Mouse (Mus musculus): ENCODE data around the gene Xcr1. TPM values are rescaled to one million over a fixed set of nuclear protein-coding genes. Genes with fewer than 3 reads are reported as not detected.

The Xcr1 gene
- polyA plus RNA-seq, 1 experiment from 2014 or later = not detected

GRCm38 (mm10) chr9:123846490-123846889, 15.3 kb downstream of the Xcr1 start:
- 92% methylated on average over 1 of the region's 1 CpGs for WGBS
- no peaks in the 10 kb centered on the region for H3K9me3 ChIP-seq (replicated peaks)
- H3K27me3 ChIP-seq (ENCODE audit: low read depth, poor library complexity, severe bottlenecking) = no peaks in the 10 kb centered on the region
- H3K4me1 ChIP-seq = peaks cover 12% of the 10 kb centered on the region
- H3K27ac ChIP-seq = no peak overlapping the region
- H3K36me3 ChIP-seq = 0 out of 2 replicates have a peak, but pooled peaks cover 7% of the 10 kb centered on the region
- no peak for DNase-seq (ENCODE audit: low spot score)
- no peak overlapping the region for H3K4me3 ChIP-seq

DNA sequence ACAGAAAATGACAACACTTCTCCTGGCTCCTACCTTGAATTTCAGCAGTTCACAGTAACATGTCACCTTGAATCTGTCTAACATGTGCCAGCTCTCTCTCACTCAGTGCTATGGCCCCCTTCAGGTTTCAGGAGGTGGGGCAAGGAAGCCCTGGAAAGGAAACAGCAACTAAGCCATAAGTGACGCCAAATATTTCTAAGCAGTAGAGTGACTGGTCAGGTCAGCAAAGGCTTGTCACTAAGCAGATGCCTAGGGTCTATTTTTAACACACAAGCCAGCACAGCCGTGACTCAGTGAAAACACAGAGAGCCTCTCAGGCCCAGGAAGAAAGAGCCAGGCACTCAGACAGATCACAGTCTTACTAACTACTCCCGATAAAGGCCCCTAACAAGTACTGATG, 16.7 kb downstream of the Xcr1 start:
- Histone ChIP-seq H3K4me3 (no peak overlapping the region), H3K27me3 (ENCODE audit: low read depth, poor library complexity, severe bottlenecking) (no peaks in the 10 kb centered on the region), H3K36me3 (peaks cover 10% of the 10 kb centered on the region), H3K9me3 (replicated peaks) (no peaks in the 10 kb centered on the region), H3K4me1 (peaks cover 2% of the 10 kb centered on the region), H3K27ac (no peak overlapping the region)
- WGBS = 74% methylated on average over 3 of the region's 3 CpGs
- no peak for DNase-seq (ENCODE audit: low spot score)

GRCm38 (mm10) chr9:123844468-123844867, 17.4 kb downstream of the Xcr1 start:
- no peak for DNase-seq (ENCODE audit: low spot score)
- H3K36me3 ChIP-seq = peaks cover 13% of the 10 kb centered on the region
- WGBS = 88% methylated on average over 3 of the region's 3 CpGs
- H3K4me1 ChIP-seq = no peaks in the 10 kb centered on the region
- no peaks in the 10 kb centered on the region for H3K9me3 ChIP-seq (replicated peaks)
- no peak overlapping the region for H3K4me3 ChIP-seq
- no peak overlapping the region for H3K27ac ChIP-seq
- no peaks in the 10 kb centered on the region for H3K27me3 ChIP-seq (ENCODE audit: low read depth, poor library complexity, severe bottlenecking)

DNA sequence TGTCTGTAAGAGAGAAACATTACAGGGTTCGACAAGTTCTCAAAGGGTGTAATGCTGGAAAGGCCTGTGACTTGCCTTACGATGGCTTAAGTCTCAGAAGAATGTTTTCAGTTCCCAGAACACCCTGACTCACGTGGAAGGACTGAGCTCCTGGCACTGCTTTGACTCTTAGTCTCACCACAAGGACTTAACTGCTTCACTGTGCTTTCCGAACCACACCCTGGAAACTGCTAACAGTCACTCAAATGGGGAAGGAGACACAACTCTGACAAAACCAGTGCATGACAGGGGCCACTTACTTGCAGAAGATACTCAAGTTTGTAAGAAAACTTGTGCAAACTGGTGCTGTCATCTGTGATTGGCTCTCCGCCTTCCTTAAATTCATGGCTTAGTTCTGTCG, 21.6 kb downstream of the Xcr1 start:
- H3K4me1 ChIP-seq = no peaks in the 10 kb centered on the region
- DNase-seq (ENCODE audit: low spot score) = no peak
- H3K9me3 ChIP-seq (replicated peaks) = no peaks in the 10 kb centered on the region
- no peak overlapping the region for H3K4me3 ChIP-seq
- H3K27me3 ChIP-seq (ENCODE audit: low read depth, poor library complexity, severe bottlenecking) = no peaks in the 10 kb centered on the region
- 92% methylated on average over 6 of the region's 6 CpGs for WGBS
- no peak overlapping the region for H3K27ac ChIP-seq
- peaks cover 38% of the 10 kb centered on the region for H3K36me3 ChIP-seq

DNA sequence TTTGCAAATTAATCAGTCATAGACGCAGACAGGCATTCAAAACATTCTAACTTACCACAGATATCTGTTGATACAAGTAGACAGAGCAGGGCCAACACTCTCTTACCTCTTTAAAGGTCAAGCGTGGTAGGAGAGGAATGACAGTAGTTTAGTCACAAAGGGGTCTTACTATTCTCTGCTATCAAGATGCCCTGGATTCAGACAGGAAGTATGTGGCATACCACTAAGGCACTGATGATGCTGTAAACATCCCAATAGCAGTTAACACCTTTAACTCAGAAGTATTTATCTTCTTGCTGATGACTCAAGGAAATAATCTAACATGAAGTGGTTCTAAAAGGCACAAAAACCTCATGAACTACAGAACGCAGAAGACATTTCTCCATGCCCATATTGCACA, 26.0 kb downstream of the Xcr1 start:
- H3K4me1 ChIP-seq = no peaks in the 10 kb centered on the region
- H3K27ac ChIP-seq = no peak overlapping the region
- no peak overlapping the region for H3K4me3 ChIP-seq
- DNase-seq (ENCODE audit: low spot score) = no peak
- H3K27me3 ChIP-seq (ENCODE audit: low read depth, poor library complexity, severe bottlenecking) = no peaks in the 10 kb centered on the region
- WGBS = 93% methylated on average over 3 of the region's 3 CpGs
- H3K9me3 ChIP-seq (replicated peaks) = no peaks in the 10 kb centered on the region
- peaks cover 48% of the 10 kb centered on the region for H3K36me3 ChIP-seq

- Histone ChIP-seq H3K36me3 (peaks cover 67% of the 10 kb centered on the region), H3K9me3 (replicated peaks) (no peaks in the 10 kb centered on the region), H3K27me3 (ENCODE audit: low read depth, poor library complexity, severe bottlenecking) (no peaks in the 10 kb centered on the region), H3K4me3 (no peak overlapping the region), H3K4me1 (no peaks in the 10 kb centered on the region), H3K27ac (no peak overlapping the region)
- 96% methylated on average over 4 of the region's 4 CpGs for whole genome bisulfite sequencing
- no peak for DNase-seq (ENCODE audit: low spot score)
These were observed 32.9 kb downstream of the Xcr1 start for GRCm38 (mm10) chr9:123828916-123829315.

- DNase-seq (ENCODE audit: low spot score) = no peak
- Histone ChIP-seq H3K36me3 (peaks cover 85% of the 10 kb centered on the region), H3K4me1 (no peaks in the 10 kb centered on the region), H3K27me3 (ENCODE audit: low read depth, poor library complexity, severe bottlenecking) (no peaks in the 10 kb centered on the region), H3K27ac (no peak overlapping the region), H3K9me3 (replicated peaks) (no peaks in the 10 kb centered on the region), H3K4me3 (no peak overlapping the region)
- 91% methylated on average over 3 of the region's 3 CpGs for WGBS
These were observed 35.2 kb downstream of the Xcr1 start for GRCm38 (mm10) chr9:123826631-123827030.

DNA sequence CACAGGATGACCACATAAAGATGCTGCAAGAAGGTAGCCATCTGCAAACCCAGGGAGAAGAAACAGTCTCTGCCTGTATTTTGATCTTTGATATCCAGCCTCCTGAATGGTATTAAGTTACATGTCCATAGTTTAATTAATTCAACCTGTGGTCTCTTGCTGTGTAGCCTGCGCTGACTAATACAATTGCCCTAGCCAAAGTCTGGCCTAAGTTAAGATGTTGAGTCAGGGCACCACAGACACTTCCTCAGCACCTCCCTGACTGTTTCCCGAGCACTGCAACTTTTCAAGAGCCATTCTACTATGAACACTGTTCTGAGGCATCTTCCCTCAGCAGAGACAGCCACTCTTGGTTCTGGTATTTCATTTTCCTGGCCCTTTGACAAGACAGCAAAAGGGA, 43.2 kb downstream of the Xcr1 start:
- 59% methylated on average over 2 of the region's 2 CpGs for WGBS

GRCm38 (mm10) chr9:123815996-123816395, 45.8 kb downstream of the Xcr1 start:
- DNase-seq (ENCODE audit: low spot score) = no peak
- 89% methylated on average over 1 of the region's 1 CpGs for WGBS
- Histone ChIP-seq H3K4me3 (no peak overlapping the region), H3K27ac (no peak overlapping the region), H3K36me3 (peaks cover 44% of the 10 kb centered on the region), H3K27me3 (ENCODE audit: low read depth, poor library complexity, severe bottlenecking) (no peaks in the 10 kb centered on the region), H3K4me1 (peaks cover 5% of the 10 kb centered on the region; the same call in 1 of the 2 replicates), H3K9me3 (replicated peaks) (no peaks in the 10 kb centered on the region)

More for the DNA sequence above, 43.2 kb downstream of the Xcr1 start:
- peaks cover 5% of the 10 kb centered on the region; the same call in 1 of the 2 replicates for H3K4me1 ChIP-seq
- H3K9me3 ChIP-seq (replicated peaks) = no peaks in the 10 kb centered on the region
- no peak for DNase-seq (ENCODE audit: low spot score)
- H3K27ac ChIP-seq = no peak overlapping the region
- H3K36me3 ChIP-seq = peaks cover 55% of the 10 kb centered on the region
- no peaks in the 10 kb centered on the region for H3K27me3 ChIP-seq (ENCODE audit: low read depth, poor library complexity, severe bottlenecking)
- no peak overlapping the region for H3K4me3 ChIP-seq

DNA sequence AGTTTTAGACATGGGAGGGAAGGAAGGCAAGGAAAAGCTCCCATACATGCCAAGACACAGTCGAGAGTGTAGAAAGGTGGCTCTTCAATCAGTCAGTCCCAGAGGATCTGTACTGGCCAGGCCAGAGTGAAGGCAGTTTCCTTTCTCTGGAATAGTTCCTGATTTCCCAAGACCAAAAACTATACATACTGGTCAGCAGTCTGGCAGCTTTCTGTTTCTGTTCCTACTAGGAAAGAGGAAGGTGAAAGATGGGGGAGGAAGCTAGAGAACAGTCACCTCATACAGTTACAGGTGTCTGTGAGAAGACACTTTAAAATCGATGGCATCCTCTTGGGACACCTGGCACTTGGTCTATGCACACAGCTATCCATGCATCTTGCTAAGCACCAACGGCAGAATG, 46.4 kb downstream of the Xcr1 start:
- Histone ChIP-seq H3K9me3 (replicated peaks) (no peaks in the 10 kb centered on the region), H3K4me3 (no peak overlapping the region), H3K36me3 (peaks cover 46% of the 10 kb centered on the region), H3K27ac (no peak overlapping the region), H3K27me3 (ENCODE audit: low read depth, poor library complexity, severe bottlenecking) (no peaks in the 10 kb centered on the region), H3K4me1 (peaks cover 5% of the 10 kb centered on the region; the same call in 1 of the 2 replicates)
- 93% methylated on average over 3 of the region's 3 CpGs for WGBS
- no peak for DNase-seq (ENCODE audit: low spot score)

DNA sequence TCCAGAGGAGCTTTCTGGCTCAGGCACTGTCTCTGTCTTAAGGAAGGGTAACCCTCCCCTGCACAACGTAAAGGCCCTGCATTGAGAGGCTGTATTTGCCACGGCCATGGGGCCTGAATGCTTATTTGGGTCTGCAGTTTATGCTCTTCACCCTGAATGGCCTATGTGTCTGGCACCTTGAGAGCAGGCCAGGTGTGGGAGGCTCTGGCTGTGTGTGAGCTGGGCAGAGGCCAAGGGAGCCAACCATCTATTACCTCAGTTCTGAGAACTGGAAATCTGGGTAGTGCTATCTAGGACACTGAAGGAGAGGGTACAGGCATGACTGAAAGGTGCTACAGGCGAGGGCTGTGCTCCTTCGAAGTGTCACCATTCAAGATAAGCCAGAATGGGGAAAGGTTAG, 47.0 kb downstream of the Xcr1 start:
- peaks cover 49% of the 10 kb centered on the region for H3K36me3 ChIP-seq

GRCm38 (mm10) chr9:123814326-123814725, 47.5 kb downstream of the Xcr1 start:
- 92% methylated on average over 2 of the region's 2 CpGs for WGBS
- H3K4me3 ChIP-seq = no peak overlapping the region
- no peak overlapping the region for H3K27ac ChIP-seq
- H3K36me3 ChIP-seq = peaks cover 46% of the 10 kb centered on the region
- no peak for DNase-seq (ENCODE audit: low spot score)
- H3K27me3 ChIP-seq (ENCODE audit: low read depth, poor library complexity, severe bottlenecking) = no peaks in the 10 kb centered on the region
- no peaks in the 10 kb centered on the region for H3K9me3 ChIP-seq (replicated peaks)
- peaks cover 5% of the 10 kb centered on the region; the same call in 1 of the 2 replicates for H3K4me1 ChIP-seq

More for the DNA sequence above, 47.0 kb downstream of the Xcr1 start:
- Histone ChIP-seq H3K9me3 (replicated peaks) (no peaks in the 10 kb centered on the region), H3K4me1 (peaks cover 5% of the 10 kb centered on the region; the same call in 1 of the 2 replicates), H3K27ac (no peak overlapping the region), H3K27me3 (ENCODE audit: low read depth, poor library complexity, severe bottlenecking) (no peaks in the 10 kb centered on the region), H3K4me3 (no peak overlapping the region)
- 83% methylated on average over 4 of the region's 4 CpGs for WGBS
- no peak for DNase-seq (ENCODE audit: low spot score)

GRCm38 (mm10) chr9:123811831-123812230, 50.0 kb downstream of the Xcr1 start:
- Histone ChIP-seq H3K36me3 (peaks cover 33% of the 10 kb centered on the region), H3K4me3 (no peak overlapping the region), H3K4me1 (no peaks in the 10 kb centered on the region), H3K27me3 (ENCODE audit: low read depth, poor library complexity, severe bottlenecking) (no peaks in the 10 kb centered on the region), H3K9me3 (replicated peaks) (no peaks in the 10 kb centered on the region), H3K27ac (no peak overlapping the region)
- no peak for DNase-seq (ENCODE audit: low spot score)
- WGBS = 92% methylated on average over 3 of the region's 3 CpGs

DNA sequence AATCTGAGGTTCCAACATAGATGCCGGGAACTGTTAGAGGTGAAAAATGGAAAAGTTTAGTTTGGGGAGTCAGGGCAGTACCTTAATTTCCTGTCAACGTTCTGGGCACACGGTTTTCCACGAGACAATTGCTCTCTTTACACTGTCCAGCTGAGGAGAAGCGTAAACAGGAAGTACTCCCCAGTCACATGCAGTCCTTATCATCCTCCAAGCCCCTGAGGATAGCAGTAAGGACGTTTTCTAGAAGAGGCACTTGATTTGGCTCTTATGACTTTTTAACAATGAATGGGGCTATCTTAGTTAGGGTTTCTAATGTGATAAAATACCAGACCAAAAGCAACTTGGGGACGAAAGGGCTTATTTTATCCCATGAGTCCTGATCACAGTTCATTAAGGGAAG, 53.2 kb downstream of the Xcr1 start:
- Histone ChIP-seq H3K27me3 (ENCODE audit: low read depth, poor library complexity, severe bottlenecking) (no peaks in the 10 kb centered on the region), H3K36me3 (peaks cover 21% of the 10 kb centered on the region)
- 77% methylated on average over 7 of the region's 7 CpGs for WGBS

More for the DNA sequence above, 53.2 kb downstream of the Xcr1 start:
- DNase-seq (ENCODE audit: low spot score) = no peak
- Histone ChIP-seq H3K27ac (no peak overlapping the region), H3K4me1 (no peaks in the 10 kb centered on the region), H3K4me3 (no peak overlapping the region), H3K9me3 (replicated peaks) (no peaks in the 10 kb centered on the region)

Measured in limb, embryonic 10.5 days (tissue).